Mouse (Mus musculus): ENCODE measurements at regions not wholly inside any gene's neighbourhood (a gene's known extent, or its start where the extent isn't known, plus 50 kb on each side); places are given as distances from the start of the nearest gene placed in this dataset.

DNA sequence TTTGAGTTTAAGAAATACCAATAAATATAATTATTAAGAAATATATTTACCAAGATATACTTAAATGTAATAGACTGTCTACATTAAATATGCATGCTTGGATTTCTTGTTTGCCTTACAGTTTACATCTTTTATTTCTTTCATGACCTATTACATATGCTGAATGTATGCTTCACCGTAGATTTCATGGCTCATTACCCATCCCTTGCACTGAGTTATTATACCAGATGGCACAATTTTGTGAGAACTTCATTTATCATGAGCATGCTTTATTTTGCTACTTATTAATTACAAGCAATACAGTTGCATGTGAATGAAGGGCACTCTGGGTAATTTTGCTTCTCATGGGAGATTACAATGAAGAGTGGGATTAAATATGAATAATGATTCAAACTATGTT, 856.0 kb upstream of the Nectin3 start:
- DNase-seq (ENCODE audit: low read depth, low spot score) = no peak

DNA sequence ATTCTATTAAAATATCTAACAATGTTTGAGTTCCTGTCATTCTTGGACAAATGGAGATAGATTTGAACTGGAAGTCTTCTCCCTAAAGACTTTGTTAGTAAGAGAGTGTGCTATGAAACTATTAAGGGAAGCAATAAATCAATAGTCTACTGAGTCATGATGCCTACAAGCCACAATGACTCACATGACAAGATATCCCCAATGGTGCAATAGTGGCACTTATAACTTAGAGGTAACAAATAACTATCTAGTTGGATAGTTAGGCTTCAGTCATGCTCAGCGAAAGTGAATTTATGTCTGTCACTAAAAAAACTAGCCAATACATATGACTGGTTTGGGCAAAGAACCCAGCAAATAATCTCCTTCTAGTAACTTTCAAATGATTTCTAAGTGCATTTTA, 889.1 kb upstream of the Dppa4 start:
- no peak for DNase-seq (ENCODE audit: low read depth, low spot score)

DNA sequence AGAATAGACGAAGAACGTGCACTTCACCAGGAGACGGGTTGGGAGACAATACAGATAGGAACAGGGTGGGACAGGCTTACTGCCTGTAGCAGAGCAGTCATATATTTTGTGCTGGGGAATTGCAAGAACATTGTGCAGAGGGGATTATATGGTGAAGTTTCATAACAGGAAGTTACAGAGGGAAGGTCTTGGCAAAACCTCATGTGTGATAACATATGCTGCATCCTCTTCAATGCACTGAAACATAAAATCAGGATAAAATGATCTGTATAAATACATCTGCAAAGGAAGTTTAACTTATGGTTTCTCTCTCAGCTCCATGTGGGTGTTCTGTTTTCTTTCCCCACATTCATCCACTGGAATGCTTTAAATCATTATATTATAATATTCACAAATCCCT, 876.5 kb upstream of the Dppa4 start:
- DNase-seq (ENCODE audit: low read depth, low spot score) = no peak

DNA sequence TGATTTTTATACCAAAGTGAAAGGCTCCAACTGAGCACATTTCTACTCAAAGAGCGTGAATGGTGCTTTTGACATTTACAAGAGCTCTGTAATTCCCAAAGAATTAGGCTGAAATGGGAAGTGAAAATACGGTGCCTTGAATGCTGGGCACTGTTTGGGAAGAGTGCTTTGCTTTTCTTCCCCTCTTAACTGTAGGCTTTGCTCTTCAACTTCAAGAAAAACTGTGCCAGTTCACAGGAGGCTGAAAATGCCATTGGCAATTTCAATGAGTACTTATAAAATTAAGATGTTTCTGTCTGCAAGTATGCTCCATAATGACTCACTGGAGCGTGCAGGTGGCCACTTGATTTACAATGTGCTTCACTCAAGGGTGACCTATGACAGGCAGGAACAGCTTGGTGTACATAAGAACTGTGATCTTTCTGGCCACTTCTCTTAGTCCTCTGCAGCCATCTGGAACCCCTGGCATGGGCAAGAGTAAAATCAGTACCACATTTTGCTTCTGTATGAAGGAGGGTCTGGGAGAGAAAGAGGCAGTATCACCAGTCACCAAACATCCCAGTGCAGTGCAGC, 864.8 kb upstream of the Dppa4 start:
- DNase-seq (ENCODE audit: low read depth, low spot score) = no peak

DNA sequence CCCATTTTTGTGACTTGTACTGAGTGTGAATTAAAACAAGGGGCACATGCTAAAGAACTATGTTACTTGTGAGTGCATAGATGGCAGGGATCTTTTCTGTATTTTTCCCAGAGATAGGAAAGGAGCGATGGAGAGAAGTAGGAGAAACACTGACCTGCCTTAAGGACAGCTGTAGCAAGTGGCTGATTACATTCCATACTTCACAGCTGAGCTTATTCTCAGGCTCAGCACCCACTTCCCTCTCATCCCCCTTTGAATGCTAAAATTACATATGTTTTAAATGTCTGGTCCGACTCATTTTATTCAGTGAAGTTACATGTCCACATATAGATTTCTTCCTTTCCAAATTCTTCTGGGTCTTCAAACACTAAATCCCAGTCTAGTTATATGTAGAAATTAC, 838.5 kb upstream of the Dppa4 start:
- DNase-seq (ENCODE audit: low read depth, low spot score) = no peak

DNA sequence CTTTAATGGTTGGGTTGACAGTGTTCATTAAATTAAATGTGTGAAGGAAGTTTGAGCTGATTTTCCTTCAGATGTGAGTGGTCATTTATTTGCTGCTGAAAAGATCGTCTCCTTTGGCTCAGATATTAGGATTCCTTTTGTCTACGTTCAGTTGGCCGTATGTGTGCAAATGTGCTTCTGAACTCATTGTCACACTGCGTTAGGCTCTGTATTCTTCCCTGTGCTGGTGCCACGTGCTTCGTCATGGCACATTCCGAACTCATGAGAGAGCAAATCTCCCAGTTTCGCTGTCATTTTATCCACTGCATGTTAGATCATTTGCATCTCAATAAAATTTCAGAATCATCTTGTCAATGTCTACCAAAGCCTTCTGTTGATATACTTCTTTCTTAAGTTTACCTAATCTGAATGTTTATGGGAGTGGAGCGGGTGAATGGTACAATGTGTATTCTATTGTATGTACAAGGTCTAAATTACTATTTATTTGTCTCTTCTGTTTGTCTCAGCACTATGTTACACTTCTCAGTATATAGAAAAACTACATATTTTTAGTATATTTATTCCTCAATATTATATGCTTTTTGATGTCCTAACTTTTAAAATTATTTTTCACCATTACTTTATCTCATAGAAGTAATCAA, 808.0 kb upstream of the Dppa4 start:
- DNase-seq (ENCODE audit: low read depth, low spot score) = no peak

DNA sequence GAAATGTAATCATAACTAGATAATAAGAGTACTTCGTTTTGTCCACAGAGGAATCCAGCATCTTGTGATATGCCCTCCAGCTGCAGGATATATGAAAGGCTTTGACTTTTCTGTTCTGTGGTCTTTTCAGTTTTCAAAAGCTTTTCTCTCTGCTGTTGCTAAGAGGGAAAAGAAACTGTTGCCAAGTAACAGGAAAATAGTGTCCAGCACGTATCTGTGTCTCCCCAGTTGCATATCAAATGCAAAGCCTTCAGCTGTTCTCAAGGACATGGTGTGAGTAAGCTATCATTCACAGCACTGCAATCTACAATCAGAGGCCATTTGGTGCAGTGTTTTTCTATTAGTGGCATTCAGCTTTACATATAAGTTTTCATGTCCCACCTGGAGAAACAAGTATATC, 801.5 kb upstream of the Dppa4 start:
- DNase-seq (ENCODE audit: low read depth, low spot score) = peak; percentile 14

DNA sequence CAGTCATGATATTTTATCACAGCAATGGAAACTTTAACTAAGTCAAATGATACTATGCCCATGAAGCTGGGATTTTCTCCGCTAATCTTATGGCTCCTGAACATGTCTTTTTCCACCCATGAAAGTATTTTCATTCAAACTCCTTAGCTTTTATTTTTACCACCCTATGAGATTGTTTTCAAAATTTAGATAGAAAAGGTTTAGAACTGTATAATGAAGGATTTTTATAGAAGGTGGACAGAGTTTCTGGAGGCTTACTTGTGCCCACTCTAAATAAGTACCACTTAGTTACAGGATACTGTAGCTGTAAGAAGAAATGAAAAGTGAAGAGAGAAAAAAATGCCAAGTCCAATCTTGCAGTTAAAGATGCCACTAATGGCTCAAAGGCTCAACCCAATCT, 795.0 kb upstream of the Dppa4 start:
- no peak for DNase-seq (ENCODE audit: low read depth, low spot score)

DNA sequence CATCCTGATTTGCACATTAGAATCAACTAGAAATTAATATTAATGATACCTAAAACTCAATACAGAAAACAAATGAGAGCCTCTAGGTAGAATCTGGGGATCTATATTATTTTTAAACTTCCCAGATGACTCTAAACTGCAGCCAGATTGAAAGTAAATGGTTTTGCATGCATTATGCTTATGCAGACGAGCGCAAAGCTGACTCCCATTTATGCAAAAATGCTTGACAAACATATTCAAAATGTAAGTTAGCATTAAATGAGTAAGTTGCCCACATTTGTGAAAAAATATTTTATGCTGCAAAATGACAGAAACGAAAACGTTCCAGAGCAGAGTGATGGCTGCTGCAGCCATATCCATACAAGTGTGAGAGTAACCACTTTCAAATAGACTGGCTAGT, 757.7 kb upstream of the Dppa4 start:
- no peak for DNase-seq (ENCODE audit: low read depth, low spot score)

DNA sequence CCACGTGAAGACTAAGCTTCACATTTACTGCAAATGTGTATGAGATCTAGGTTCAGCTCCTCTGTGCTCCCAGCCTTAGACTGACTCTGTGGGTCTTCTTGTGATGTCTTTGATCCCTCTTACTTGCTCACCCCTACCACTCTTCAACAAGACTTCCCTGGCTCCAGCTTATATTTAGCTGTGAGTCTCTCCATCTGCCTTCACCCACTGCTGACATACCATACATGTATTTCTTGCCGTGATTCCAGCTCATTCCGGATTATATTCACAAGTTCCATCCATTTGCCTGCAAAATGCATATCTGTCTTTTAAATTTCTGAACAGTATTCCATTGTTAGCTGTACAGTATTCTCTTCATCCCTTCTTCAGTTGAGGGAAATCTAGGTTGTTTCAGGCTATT, 756.9 kb upstream of the Dppa4 start:
- no peak for DNase-seq (ENCODE audit: low read depth, low spot score)

DNA sequence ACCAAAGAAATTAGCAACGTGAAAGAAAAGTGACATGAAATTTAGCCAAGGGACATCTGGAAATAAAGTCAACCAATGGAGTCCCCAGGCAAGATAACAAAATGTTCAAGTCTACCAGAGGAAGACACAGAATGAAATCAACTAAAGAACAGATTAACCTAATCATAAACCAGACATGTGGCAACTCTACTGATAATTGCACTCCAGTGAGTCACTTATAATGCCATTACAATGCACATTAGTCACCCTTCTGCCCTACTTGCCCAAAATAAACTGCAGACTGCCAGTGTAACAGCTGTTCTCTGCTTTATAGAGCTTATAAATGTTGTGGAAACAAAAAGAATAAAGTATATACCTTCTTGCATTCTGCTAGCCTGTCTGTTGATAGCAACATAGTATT, 747.0 kb upstream of the Dppa4 start:
- no peak for DNase-seq (ENCODE audit: low read depth, low spot score)

DNA sequence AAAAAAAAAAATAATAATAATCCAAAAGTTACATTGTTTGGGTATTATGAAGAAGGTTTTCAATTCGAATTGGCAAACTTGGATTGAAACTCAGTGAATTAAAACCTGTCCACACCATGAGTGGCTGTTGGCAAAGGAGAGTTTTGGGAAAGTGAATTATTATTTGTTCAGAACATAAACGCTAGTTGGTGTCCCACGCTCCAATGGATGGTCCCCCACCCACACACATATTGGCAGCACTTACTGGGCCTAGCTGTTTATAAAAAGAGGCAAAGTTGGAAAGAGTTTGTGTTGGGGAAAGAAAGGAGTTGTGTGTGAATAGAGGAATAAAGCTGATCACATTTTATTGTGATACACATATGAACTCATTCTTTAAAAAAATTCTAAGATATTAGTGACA, 732.4 kb upstream of the Dppa4 start:
- DNase-seq (ENCODE audit: low read depth, low spot score) = no peak

DNA sequence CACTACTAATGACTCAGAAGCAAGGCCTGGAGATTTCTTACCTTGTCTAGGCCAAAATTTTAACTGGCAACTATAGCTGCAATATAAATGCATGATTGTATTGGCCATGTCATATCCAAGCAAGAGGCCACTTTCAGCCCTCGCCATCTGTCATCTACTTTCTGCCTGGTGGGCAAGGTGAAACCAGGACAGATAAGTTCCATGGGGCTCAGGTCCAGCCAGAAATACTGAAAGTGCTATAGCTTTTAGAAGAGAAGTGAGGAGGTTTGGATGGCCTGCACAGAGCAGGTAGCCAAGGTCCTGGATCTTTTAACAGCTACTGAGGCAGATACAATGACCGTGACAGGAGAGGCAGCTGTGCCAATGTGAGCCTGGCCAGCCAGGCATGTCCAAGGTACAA, 715.5 kb upstream of the Dppa4 start:
- no peak for DNase-seq (ENCODE audit: low read depth, low spot score)

DNA sequence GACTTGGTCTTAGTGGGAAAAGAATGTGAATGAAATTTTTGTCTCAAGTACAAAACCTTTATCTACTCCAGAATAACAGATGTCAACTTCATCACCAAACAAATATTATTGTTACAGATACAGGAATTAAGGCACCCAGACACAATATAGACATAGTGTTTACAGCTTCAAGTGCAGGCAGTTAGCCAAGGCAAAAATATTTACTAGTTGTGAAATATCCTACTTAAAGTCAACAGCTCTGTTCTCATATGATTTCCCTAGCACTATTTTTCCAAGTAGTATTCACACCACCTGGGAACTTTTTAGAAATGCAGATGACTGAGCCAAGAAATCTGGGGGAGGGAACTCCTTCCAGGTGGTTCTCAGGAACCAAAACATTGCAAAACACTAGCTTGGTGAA, 684.1 kb upstream of the Dppa4 start:
- DNase-seq (ENCODE audit: low read depth, low spot score) = peak; percentile 14

Data from brain, embryonic 18.5 days (tissue).